Mouse (Mus musculus): ENCODE measurements around the gene Zmynd8. TPM values are rescaled to one million over a fixed set of nuclear protein-coding genes. Genes with fewer than 3 reads are reported as not detected.

The Zmynd8 gene
- total and polyA plus RNA-seq, 2 experiments from 2014 or later: 56.8 to 73.4 TPM

DNA sequence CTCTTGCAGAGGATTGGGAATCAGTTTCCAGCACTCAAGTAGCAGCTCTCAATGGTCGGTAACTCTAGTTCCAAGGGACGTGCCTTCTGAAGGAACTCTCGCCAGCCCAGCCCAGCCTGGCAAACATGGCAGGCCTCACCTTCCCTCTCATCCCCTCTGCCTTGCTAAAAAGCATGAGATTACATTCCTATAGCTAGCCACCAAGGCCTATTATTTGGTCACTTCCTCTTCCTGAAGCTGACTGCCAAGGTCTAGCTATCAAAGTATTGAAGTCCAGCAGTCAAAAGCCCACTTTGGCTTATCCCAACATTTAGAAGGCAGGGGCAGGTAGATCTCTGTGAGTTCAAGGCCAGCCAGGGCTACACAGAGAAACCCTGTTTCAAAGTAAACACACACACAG, 24.2 kb upstream of the Zmynd8 start:
- no peaks in the 10 kb centered on the region for H3K4me1 ChIP-seq (ENCODE audit: insufficient read depth, low read length)
- no peaks in the 10 kb centered on the region for H3K27me3 ChIP-seq (ENCODE audit: insufficient read depth, low read length)
- H3K9ac ChIP-seq (replicated peaks; ENCODE audit: low read length, poor library complexity, severe bottlenecking): no peak overlapping the region
- H3K4me3 ChIP-seq (ENCODE audit: low read depth, low read length): no peak overlapping the region
- no peak for DNase-seq (ENCODE audit: low spot score)
- H3K9me3 ChIP-seq (ENCODE audit: low read length): no peaks in the 10 kb centered on the region
- TF ChIP-seq CTCF (IDR thresholded peaks at IDR 0.05): no peak
- H3K27ac ChIP-seq (ENCODE audit: low read depth, low read length): no peak overlapping the region
- 94% methylated on average over 3 of the region's 3 CpGs for WGBS
- no peak overlapping the region for H3K4me2 ChIP-seq (ENCODE audit: low read depth, low read length, poor library complexity, severe bottlenecking)
- no peak for ATAC-seq (ENCODE audit: low FRiP score)
- no peaks in the 10 kb centered on the region for H3K36me3 ChIP-seq (ENCODE audit: insufficient read depth, low read length)

DNA sequence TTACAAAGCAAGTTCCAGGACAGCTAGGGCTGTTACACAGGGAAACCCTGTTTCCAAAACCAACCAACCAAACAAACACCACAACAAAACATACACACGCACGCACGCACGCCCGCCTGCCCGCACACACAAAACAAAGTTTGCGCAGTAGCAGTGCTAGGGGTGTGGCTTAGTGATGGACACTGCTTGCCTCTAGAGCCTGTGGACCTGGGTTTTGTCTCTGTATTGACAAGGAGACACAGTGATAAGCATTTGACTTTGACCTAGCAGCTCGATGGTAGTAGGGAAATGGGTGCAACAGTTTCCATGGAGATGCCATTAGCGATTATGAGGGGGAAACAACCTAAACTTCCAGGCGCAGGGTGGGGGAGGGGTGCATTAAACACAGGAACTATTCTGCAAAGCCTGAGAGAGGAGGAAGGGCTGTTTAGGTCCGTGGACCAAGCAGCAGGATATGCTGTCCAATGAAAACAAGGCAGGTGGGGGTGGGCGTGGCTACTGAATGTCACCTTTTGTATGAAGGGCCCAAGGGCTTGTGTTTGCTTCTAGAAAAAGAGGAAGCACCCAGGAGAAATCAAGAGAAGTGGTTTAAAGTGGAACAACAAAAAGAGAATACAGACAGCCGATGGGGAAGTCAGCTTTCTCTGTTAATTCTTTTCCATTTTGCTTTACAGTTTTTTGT, 23.4 kb upstream of the Zmynd8 start:
- H3K9me3 ChIP-seq (ENCODE audit: low read length): no peaks in the 10 kb centered on the region
- H3K4me2 ChIP-seq (ENCODE audit: low read depth, low read length, poor library complexity, severe bottlenecking): no peak overlapping the region
- 66% methylated on average over 13 of the region's 13 CpGs for WGBS
- no peaks in the 10 kb centered on the region for H3K4me1 ChIP-seq (ENCODE audit: insufficient read depth, low read length)
- no peaks in the 10 kb centered on the region for H3K36me3 ChIP-seq (ENCODE audit: insufficient read depth, low read length)
- H3K27me3 ChIP-seq (ENCODE audit: insufficient read depth, low read length): no peaks in the 10 kb centered on the region
- no peak overlapping the region for H3K4me3 ChIP-seq (ENCODE audit: low read depth, low read length)
- no peak overlapping the region for H3K9ac ChIP-seq (replicated peaks; ENCODE audit: low read length, poor library complexity, severe bottlenecking)
- no peak for TF ChIP-seq CTCF (IDR thresholded peaks at IDR 0.05)
- no peak overlapping the region for H3K27ac ChIP-seq (ENCODE audit: low read depth, low read length)
- no peak for DNase-seq (ENCODE audit: low spot score)
- ATAC-seq (ENCODE audit: low FRiP score): no peak

DNA sequence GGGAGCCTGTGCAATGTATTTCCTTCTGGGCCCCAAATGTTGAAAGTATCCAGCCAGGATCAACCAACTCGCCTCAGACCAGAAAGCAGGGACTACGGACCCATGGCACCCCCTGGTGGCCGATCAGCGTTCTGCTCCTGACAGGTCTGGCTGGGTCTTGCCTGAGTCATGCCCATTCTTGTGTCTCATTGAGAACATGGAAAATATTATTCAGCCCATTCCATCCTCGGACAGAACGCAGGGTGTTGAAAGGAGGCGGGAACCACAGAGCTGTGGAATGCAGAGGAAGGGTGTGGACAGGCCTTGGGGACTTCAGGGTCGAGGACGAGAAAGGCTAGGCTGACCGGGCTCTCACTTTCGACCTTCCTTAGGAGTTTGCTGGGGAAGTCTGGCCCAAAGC, 15.5 kb upstream of the Zmynd8 start:
- H3K9ac ChIP-seq (replicated peaks; ENCODE audit: low read length, poor library complexity, severe bottlenecking): no peak overlapping the region
- H3K4me2 ChIP-seq (ENCODE audit: low read depth, low read length, poor library complexity, severe bottlenecking): no peak overlapping the region
- ATAC-seq (ENCODE audit: low FRiP score) (0 out of 2 replicates have a peak, but pooled peaks have one; percentile 56), DNase-seq (ENCODE audit: low spot score) (peak; percentile 91)
- WGBS: 29% methylated on average over 11 of the region's 11 CpGs
- H3K4me3 ChIP-seq (ENCODE audit: low read depth, low read length): no peak overlapping the region
- H3K27ac ChIP-seq (ENCODE audit: low read depth, low read length): no peak overlapping the region
- no peaks in the 10 kb centered on the region for H3K4me1 ChIP-seq (ENCODE audit: insufficient read depth, low read length)
- no peaks in the 10 kb centered on the region for H3K27me3 ChIP-seq (ENCODE audit: insufficient read depth, low read length)
- no peaks in the 10 kb centered on the region for H3K9me3 ChIP-seq (ENCODE audit: low read length)
- peak; percentile 99 for TF ChIP-seq CTCF (IDR thresholded peaks at IDR 0.05)
- H3K36me3 ChIP-seq (ENCODE audit: insufficient read depth, low read length): no peaks in the 10 kb centered on the region

DNA sequence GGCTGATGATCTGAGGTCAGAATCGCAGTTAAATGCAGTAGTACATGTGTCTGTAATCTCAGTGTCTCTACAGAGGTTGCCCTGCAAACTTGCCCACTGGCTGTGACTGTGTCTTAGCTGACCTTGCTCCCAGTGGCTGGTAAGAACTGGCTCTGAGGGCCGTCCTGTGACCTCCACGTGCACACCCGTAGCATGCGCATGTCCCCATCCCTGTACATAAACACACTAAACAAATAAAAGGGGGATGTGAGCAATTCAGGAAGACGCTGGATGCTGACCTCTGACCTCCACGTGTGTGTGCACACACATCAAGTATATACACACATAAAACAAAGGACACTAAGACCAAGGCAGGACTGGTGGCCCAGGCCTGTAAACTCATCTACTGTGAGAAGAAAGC, 14.3 kb upstream of the Zmynd8 start:
- Histone ChIP-seq H3K36me3 (ENCODE audit: insufficient read depth, low read length) (no peaks in the 10 kb centered on the region), H3K27ac (ENCODE audit: low read depth, low read length) (no peak overlapping the region), H3K27me3 (ENCODE audit: insufficient read depth, low read length) (no peaks in the 10 kb centered on the region), H3K9ac (replicated peaks; ENCODE audit: low read length, poor library complexity, severe bottlenecking) (no peak overlapping the region), H3K4me1 (ENCODE audit: insufficient read depth, low read length) (no peaks in the 10 kb centered on the region), H3K9me3 (ENCODE audit: low read length) (no peaks in the 10 kb centered on the region), H3K4me2 (ENCODE audit: low read depth, low read length, poor library complexity, severe bottlenecking) (no peak overlapping the region), H3K4me3 (ENCODE audit: low read depth, low read length) (no peak overlapping the region)
- no peak for TF ChIP-seq CTCF (IDR thresholded peaks at IDR 0.05)
- DNase-seq (ENCODE audit: low spot score) (no peak), ATAC-seq (ENCODE audit: low FRiP score) (no peak; the same call in 1 of the 2 replicates)
- WGBS: 86% methylated on average over 7 of the region's 7 CpGs

DNA sequence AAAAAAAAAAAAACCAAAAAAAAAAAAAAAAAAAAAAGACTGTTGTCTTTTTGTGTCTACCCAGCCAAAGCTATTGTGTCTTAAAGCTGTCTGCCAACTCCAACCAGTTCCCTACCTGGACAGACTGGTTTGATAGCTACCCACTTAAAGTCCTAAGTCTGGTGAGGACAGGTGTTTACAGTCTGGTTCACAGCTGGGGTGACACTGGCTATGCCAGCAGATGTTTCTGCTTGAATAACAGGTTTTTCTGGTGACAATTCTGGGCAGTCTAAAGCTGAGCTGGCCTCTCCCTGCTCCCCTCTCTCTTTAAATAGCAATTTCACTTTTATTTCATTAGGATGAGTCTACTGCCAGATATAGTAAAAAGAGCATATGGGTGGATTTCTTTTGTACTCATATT, 10.9 kb upstream of the Zmynd8 start:
- peaks cover 3% of the 10 kb centered on the region; the same call in 1 of the 2 replicates for H3K4me1 ChIP-seq (ENCODE audit: insufficient read depth, low read length)
- no peaks in the 10 kb centered on the region for H3K36me3 ChIP-seq (ENCODE audit: insufficient read depth, low read length)
- H3K4me3 ChIP-seq (ENCODE audit: low read depth, low read length): no peak overlapping the region
- no peak overlapping the region for H3K27ac ChIP-seq (ENCODE audit: low read depth, low read length)
- H3K9me3 ChIP-seq (ENCODE audit: low read length): no peaks in the 10 kb centered on the region
- no peaks in the 10 kb centered on the region for H3K27me3 ChIP-seq (ENCODE audit: insufficient read depth, low read length)
- no peak for ATAC-seq (ENCODE audit: low FRiP score)
- no peak overlapping the region for H3K4me2 ChIP-seq (ENCODE audit: low read depth, low read length, poor library complexity, severe bottlenecking)
- no peak overlapping the region for H3K9ac ChIP-seq (replicated peaks; ENCODE audit: low read length, poor library complexity, severe bottlenecking)
- DNase-seq (ENCODE audit: low spot score): no peak
- no peak for TF ChIP-seq CTCF (IDR thresholded peaks at IDR 0.05)

DNA sequence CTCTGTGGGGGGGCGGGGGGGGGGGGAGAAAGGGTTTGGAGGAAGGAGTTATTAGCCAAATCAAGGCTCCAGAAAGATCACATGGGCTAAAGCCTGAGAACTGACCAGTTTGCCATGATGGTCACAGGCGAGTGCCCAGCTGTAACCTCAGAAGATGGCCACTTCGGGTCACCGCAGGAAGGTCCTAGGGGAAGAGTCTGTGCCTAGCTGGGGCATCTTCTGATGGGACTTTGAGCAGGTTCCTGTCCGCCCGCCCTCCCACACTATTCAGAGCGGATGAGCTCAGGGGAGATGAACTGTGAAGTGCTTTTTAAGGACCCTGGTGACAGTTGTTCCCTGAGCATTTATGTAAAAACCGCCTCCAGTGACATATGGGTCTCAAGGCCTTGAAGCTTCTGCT, 8.4 kb upstream of the Zmynd8 start:
- no peak overlapping the region for H3K27ac ChIP-seq (ENCODE audit: low read depth, low read length)
- 54% methylated on average over 7 of the region's 8 CpGs for WGBS
- H3K4me1 ChIP-seq (ENCODE audit: insufficient read depth, low read length): peaks cover 3% of the 10 kb centered on the region; the same call in 1 of the 2 replicates
- no peak overlapping the region for H3K4me3 ChIP-seq (ENCODE audit: low read depth, low read length)
- H3K4me2 ChIP-seq (ENCODE audit: low read depth, low read length, poor library complexity, severe bottlenecking): no peak overlapping the region
- ATAC-seq (ENCODE audit: low FRiP score) (no peak), DNase-seq (ENCODE audit: low spot score) (no peak)
- H3K9me3 ChIP-seq (ENCODE audit: low read length): no peaks in the 10 kb centered on the region
- no peak for TF ChIP-seq CTCF (IDR thresholded peaks at IDR 0.05)
- no peaks in the 10 kb centered on the region for H3K27me3 ChIP-seq (ENCODE audit: insufficient read depth, low read length)
- H3K36me3 ChIP-seq (ENCODE audit: insufficient read depth, low read length): no peaks in the 10 kb centered on the region
- no peak overlapping the region for H3K9ac ChIP-seq (replicated peaks; ENCODE audit: low read length, poor library complexity, severe bottlenecking)
